Mouse (Mus musculus): ENCODE data around the gene Lrrc8d. TPM values are rescaled to one million over a fixed set of nuclear protein-coding genes. Genes with fewer than 3 reads are reported as not detected.

Lrrc8d gene
- polyA plus RNA-seq, 1 experiment from 2014 or later = 19.4 TPM

DNA sequence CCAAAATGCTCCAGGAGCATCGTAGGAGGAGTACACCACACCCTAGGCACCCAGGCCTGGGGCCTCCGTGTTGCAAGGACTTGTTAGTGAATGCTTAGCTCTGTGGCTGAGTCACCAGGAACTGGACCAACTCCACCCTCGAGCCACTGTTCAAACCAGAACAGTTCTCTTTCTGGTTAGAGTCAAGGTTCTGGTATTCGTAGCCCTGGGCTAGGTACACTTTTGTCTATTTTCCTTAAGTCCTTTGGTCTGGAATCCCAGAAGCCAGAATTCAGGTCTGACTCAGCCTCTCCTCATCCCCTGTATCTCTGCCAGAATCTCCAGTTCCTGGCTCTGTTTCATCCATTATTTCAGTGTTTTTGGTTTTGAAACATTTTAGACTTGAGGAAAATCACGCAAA, 79.6 kb downstream of the Lrrc8d start:
- Histone ChIP-seq H3K9ac (no peak overlapping the region), H3K4me1 (peaks cover 20% of the 10 kb centered on the region), H3K27ac (no peak overlapping the region), H3K27me3 (no peaks in the 10 kb centered on the region), H3K9me3 (no peaks in the 10 kb centered on the region), H3K4me3 (no peak overlapping the region), H3K4me2 (no peak overlapping the region), H3K36me3 (no peaks in the 10 kb centered on the region)
- ATAC-seq (ENCODE audit: insufficient number of reproducible peaks, insufficient read depth, low FRiP score, low TSS enrichment, low read depth) = no peak
- 68% methylated on average over 5 of the region's 5 CpGs for WGBS

DNA sequence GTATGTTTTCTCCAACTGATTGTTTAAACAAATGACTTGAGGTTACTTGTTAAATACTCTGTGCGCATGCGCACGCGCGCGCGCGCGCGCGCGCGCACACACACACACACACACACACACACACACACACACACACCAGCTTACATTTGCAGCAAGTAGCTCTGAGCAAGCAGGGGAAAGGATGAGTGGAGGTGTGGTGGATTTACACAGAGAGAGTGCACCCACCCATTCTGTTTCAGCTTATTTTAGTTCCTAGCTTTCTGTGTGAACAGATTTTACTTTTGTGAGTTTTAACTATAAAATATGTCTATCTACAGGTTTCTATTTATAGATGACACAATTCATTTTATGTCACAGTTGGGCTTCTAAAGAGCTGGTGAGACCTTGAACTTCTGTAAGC, 84.1 kb downstream of the Lrrc8d start:
- Histone ChIP-seq H3K27me3 (no peaks in the 10 kb centered on the region), H3K4me3 (no peak overlapping the region), H3K36me3 (no peaks in the 10 kb centered on the region), H3K27ac (no peak overlapping the region), H3K9me3 (no peaks in the 10 kb centered on the region), H3K4me1 (peaks cover 40% of the 10 kb centered on the region), H3K9ac (no peak overlapping the region), H3K4me2 (no peak overlapping the region)
- WGBS = over 99% methylated on average over 13 of the region's 13 CpGs
- ATAC-seq (ENCODE audit: insufficient number of reproducible peaks, insufficient read depth, low FRiP score, low TSS enrichment, low read depth) = no peak

DNA sequence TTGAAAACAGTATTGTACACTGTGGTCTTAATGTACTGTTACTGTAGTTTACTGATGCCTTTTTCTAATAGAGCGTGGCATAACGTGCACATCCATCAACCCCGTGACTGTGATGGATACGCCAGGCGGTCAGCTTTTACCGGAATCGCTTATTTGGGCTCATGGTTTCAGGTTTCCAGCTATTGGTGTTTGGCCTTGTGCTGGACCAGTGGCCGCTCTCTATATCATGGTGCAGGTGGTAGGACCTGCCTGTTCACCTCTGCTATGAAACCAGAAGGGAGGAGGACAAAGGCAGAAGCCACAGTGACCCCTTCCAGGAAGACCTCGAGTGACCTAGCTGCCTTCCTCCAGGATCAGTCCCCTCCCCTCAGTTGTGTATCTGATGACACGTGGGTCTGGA, 85.0 kb downstream of the Lrrc8d start:
- no peaks in the 10 kb centered on the region for H3K9me3 ChIP-seq
- no peak overlapping the region for H3K9ac ChIP-seq
- ATAC-seq (ENCODE audit: insufficient number of reproducible peaks, insufficient read depth, low FRiP score, low TSS enrichment, low read depth) = no peak

DNA sequence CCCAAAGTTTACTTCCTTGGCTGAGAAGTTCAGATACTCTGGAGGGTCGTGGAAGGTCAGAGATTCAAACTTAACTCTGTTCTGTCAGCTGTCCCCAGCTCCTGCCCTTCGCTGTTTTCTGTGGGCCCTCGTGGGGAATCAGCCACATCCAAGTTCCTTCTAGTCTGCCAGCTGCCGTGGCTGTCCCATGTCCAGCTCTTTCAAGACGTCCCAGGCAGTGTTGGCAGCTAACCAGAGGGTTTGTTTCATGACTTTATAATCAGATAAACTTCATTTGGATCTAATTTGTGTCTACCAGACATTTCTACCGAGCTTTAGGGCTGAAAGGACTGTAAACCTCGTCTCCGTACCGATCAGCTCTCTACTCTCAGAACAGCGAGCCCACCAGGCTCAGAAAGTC, 87.8 kb downstream of the Lrrc8d start:
- no peaks in the 10 kb centered on the region for H3K36me3 ChIP-seq
- H3K27ac ChIP-seq = peak overlapping the region; percentile 41
- H3K27me3 ChIP-seq = no peaks in the 10 kb centered on the region
- H3K4me1 ChIP-seq = peaks cover 58% of the 10 kb centered on the region
- no peak overlapping the region for H3K4me2 ChIP-seq
- H3K9ac ChIP-seq = 0 out of 2 replicates have a peak overlapping the region, but pooled peaks have one; percentile 6
- 32% methylated on average over 10 of the region's 10 CpGs for WGBS
- no peaks in the 10 kb centered on the region for H3K9me3 ChIP-seq
- no peak overlapping the region for H3K4me3 ChIP-seq
- ATAC-seq (ENCODE audit: insufficient number of reproducible peaks, insufficient read depth, low FRiP score, low TSS enrichment, low read depth) = no peak

More for the DNA sequence above, 85.0 kb downstream of the Lrrc8d start:
- no peak overlapping the region for H3K4me2 ChIP-seq
- no peaks in the 10 kb centered on the region for H3K36me3 ChIP-seq
- WGBS = 70% methylated on average over 10 of the region's 10 CpGs
- no peak overlapping the region for H3K4me3 ChIP-seq
- H3K27ac ChIP-seq = no peak overlapping the region
- peaks cover 39% of the 10 kb centered on the region for H3K4me1 ChIP-seq
- H3K27me3 ChIP-seq = no peaks in the 10 kb centered on the region

DNA sequence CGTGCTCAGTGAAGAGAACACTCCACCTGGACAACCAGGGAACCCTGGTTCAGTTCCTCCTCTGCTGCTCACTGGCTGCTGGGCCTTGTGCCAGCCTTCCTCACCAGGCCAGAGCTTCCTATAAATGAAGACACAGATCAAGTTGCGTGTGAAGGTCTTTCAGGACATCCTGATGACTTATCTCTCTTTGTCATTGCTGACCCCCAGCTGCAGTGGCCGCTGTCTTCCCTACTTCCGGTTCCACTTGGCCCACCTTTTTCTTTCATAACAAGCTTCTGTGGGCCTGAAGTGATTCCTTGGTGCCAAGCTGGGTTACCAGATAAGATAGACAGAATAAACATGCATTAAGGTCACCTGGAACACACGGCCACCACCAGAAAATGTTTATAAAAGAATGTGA, 90.0 kb downstream of the Lrrc8d start:
- Histone ChIP-seq H3K36me3 (no peaks in the 10 kb centered on the region), H3K27ac (peak overlapping the region; percentile 44; the same call in 1 of the 2 replicates), H3K4me3 (no peak overlapping the region), H3K27me3 (no peaks in the 10 kb centered on the region), H3K9me3 (no peaks in the 10 kb centered on the region), H3K4me2 (no peak overlapping the region), H3K9ac (no peak overlapping the region), H3K4me1 (peaks cover 70% of the 10 kb centered on the region)
- no peak for ATAC-seq (ENCODE audit: insufficient number of reproducible peaks, insufficient read depth, low FRiP score, low TSS enrichment, low read depth)
- 66% methylated on average over 5 of the region's 5 CpGs for WGBS

DNA sequence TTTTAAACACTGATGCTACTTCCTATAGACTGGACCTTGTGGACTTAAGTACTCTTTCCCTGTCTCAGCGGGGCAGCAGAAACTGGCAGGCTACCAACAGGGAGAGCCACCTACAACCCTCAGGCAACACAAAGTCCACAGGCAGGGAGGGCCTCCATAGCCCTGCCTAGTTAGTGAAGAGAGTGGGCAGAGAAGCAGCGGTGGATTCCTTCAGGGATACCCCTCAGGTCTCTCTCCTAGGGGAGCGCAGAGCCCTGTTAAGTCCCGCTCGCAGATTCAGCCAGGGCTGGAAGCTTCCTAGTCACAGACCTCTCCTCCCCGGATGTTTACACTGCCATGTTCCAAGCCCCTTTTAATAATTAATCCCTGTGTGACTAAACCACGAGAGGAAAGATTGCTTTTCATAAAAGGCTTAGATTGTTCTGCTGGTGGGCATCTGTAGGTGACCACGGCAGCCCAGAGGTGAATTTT, 92.6 kb downstream of the Lrrc8d start:
- no peaks in the 10 kb centered on the region for H3K36me3 ChIP-seq
- peak overlapping the region; percentile 79 for H3K27ac ChIP-seq
- WGBS = 20% methylated on average over 8 of the region's 8 CpGs
- H3K4me1 ChIP-seq = peaks cover 47% of the 10 kb centered on the region
- H3K4me3 ChIP-seq = no peak overlapping the region
- ATAC-seq (ENCODE audit: insufficient number of reproducible peaks, insufficient read depth, low FRiP score, low TSS enrichment, low read depth) = no peak
- no peaks in the 10 kb centered on the region for H3K27me3 ChIP-seq
- H3K9me3 ChIP-seq = no peaks in the 10 kb centered on the region
- H3K4me2 ChIP-seq = peak overlapping the region; percentile 37
- 0 out of 2 replicates have a peak overlapping the region, but pooled peaks have one; percentile 27 for H3K9ac ChIP-seq

DNA sequence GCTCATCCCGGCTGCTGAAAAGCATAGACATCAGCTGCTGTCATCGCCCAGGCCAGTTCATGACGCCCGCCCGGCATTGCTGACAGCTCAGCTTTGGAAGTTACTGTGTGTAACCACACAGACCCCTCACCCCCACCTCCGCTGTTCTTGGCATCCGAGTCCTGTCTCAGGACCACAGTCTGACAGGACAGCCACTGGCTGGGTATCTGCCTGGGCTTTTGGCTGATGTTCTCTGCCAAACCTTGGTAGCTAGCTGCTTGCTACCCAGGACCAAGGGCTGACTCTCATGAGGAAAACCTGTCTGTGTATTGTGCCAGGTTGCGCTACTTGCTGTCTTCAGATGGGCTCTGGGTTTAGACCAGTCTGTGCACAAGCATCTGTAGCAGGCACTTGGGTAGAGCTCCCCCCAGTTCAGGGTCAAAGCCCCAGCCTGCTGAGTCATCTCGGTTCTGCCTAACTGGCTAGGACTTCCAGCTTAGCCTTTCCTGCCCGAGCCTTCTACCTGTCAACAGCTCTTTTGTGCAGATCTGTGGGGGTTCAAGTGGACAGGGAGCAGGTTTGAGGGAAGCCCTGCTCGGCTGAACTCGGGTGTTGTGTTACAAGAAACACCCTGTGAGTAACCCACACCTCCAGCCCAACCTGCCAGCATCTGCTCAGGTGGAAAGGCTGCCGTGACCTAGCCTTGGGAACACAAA, 93.2 kb downstream of the Lrrc8d start:
- H3K27ac ChIP-seq = peak overlapping the region; percentile 79
- no peak overlapping the region for H3K4me3 ChIP-seq
- peak overlapping the region; percentile 37 for H3K4me2 ChIP-seq
- H3K27me3 ChIP-seq = no peaks in the 10 kb centered on the region
- 0 out of 2 replicates have a peak overlapping the region, but pooled peaks have one; percentile 27 for H3K9ac ChIP-seq
- no peaks in the 10 kb centered on the region for H3K9me3 ChIP-seq
- ATAC-seq (ENCODE audit: insufficient number of reproducible peaks, insufficient read depth, low FRiP score, low TSS enrichment, low read depth) = peak; percentile 59
- 30% methylated on average over 13 of the region's 13 CpGs for WGBS
- peaks cover 41% of the 10 kb centered on the region for H3K4me1 ChIP-seq
- H3K36me3 ChIP-seq = 0 out of 2 replicates have a peak, but pooled peaks cover 3% of the 10 kb centered on the region

DNA sequence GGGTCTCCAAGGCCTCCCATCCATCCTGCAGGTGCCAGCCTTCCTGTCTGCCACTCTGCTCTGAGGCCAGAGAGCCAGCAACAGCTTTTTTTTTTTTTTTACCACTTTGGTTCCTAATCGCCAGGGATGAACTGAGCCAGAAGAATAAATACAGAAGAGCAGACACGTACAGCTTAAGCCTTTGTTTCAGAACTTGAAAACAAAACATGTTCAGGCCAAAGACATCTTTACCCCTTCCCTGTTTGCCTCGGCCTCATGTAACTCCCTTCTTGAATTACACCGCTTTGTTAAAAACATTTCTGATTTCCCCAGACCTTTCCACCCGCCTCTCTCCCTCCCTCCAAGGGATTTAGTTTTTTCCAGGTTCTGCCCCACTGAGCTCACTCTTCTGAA, 93.8 kb downstream of the Lrrc8d start:
- Histone ChIP-seq H3K4me1 (peaks cover 35% of the 10 kb centered on the region), H3K9ac (no peak overlapping the region), H3K9me3 (no peaks in the 10 kb centered on the region), H3K27me3 (no peaks in the 10 kb centered on the region), H3K27ac (peak overlapping the region; percentile 79), H3K4me2 (peak overlapping the region; percentile 27; the same call in 1 of the 2 replicates), H3K4me3 (no peak overlapping the region), H3K36me3 (0 out of 2 replicates have a peak, but pooled peaks cover 3% of the 10 kb centered on the region)
- 0 out of 2 replicates have a peak, but pooled peaks have one; percentile 22 for ATAC-seq (ENCODE audit: insufficient number of reproducible peaks, insufficient read depth, low FRiP score, low TSS enrichment, low read depth)
- WGBS = 31% methylated on average over 5 of the region's 5 CpGs

DNA sequence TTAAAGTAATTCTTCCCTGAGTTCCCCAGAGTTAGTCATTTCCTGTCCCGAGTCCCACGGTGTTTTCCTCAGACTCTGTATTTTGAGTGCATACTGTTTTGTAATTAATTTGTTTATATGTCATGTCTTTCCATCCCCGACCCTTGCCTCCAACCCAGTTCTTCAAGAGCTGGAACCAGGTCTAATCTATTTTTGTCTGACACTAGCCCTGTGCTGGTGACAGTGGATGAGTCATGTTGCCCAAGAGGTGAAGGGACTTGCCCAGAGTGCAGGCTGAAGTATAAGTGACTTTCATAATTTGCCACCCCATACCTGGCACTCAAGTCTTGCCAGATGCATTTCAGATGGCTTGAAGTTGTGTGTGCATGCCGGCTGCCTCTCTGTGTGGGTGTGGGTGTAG, 98.7 kb downstream of the Lrrc8d start:
- 80% methylated on average over 4 of the region's 4 CpGs for WGBS
- no peak overlapping the region for H3K4me2 ChIP-seq
- H3K9me3 ChIP-seq = no peaks in the 10 kb centered on the region
- no peak for ATAC-seq (ENCODE audit: insufficient number of reproducible peaks, insufficient read depth, low FRiP score, low TSS enrichment, low read depth)
- 0 out of 2 replicates have a peak, but pooled peaks cover 3% of the 10 kb centered on the region for H3K36me3 ChIP-seq
- no peaks in the 10 kb centered on the region for H3K27me3 ChIP-seq
- H3K4me1 ChIP-seq = peaks cover 20% of the 10 kb centered on the region
- no peak overlapping the region for H3K4me3 ChIP-seq
- H3K9ac ChIP-seq = no peak overlapping the region
- no peak overlapping the region for H3K27ac ChIP-seq

DNA sequence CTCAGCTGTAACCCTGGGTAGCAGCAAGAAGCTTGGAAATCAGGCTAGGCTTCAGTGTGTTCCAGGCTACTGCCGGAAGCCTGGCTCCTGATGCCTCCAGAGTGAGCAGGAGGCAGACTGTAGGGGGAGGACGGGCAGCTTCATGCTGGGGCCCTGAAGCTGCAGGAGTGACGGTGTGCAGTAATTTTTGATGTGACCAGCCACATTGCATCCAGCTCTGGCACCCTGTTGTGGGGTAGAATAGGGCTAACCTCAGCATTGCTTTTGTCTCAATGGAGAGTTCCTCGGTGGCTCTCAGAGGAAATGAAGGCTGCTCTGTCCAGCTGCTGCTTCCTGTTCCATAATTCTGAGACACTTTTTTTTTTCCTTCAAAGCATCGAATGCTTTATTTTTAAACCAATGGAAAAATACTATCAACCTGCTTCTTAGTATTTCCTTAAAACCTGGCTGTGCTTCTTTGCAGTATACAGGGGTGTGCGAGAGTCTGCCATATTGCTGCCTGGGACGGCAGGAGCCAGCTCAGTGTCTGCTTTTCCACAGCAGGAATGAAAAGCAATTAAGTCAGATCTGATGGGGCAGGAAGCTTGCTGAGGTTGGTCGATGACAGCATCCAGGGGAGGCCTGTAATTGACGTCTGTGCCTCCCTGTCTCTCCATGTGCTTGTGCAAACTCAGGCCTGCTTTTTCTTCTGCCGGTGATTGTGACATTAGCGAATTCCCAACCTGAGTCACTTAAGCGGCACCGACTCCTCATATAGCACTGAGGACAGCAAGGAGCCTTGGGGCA, 100.3 kb downstream of the Lrrc8d start:
- 0 out of 2 replicates have a peak, but pooled peaks have one; percentile 26 for ATAC-seq (ENCODE audit: insufficient number of reproducible peaks, insufficient read depth, low FRiP score, low TSS enrichment, low read depth)
- peaks cover 16% of the 10 kb centered on the region for H3K4me1 ChIP-seq
- H3K27me3 ChIP-seq = no peaks in the 10 kb centered on the region
- no peaks in the 10 kb centered on the region for H3K9me3 ChIP-seq
- H3K36me3 ChIP-seq = 0 out of 2 replicates have a peak, but pooled peaks cover 3% of the 10 kb centered on the region
- H3K9ac ChIP-seq = no peak overlapping the region
- WGBS = 26% methylated on average over 13 of the region's 13 CpGs
- no peak overlapping the region for H3K4me3 ChIP-seq
- no peak overlapping the region for H3K4me2 ChIP-seq
- peak overlapping the region; percentile 39 for H3K27ac ChIP-seq

DNA sequence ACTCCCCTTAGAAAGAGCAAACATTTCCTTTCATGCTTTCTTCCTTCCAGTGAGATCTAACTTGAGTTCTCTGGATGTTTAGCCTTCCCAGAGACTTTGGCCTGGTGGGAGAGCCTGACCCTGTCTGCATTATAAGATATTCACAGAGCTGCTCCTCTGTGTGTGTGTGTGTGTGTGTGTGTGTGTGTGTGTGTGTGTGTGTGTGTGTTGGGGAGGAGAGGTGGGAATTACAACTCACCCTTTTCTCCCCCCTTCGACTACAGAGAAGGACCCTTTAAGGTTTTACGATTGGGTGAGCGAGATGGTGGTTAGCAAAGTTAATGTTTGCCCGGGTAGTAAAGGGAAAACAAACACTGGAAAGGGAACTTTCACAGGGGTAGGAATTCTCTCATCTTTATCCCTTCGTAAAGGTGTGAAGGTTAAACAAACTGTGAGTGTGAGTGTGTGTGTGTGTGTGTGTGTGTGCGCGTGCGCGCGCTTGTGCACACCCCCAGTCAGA, 101.3 kb downstream of the Lrrc8d start:
- no peaks in the 10 kb centered on the region for H3K9me3 ChIP-seq
- H3K4me1 ChIP-seq = peaks cover 16% of the 10 kb centered on the region
- H3K27me3 ChIP-seq = no peaks in the 10 kb centered on the region
- no peak overlapping the region for H3K27ac ChIP-seq
- H3K4me2 ChIP-seq = no peak overlapping the region
- no peak overlapping the region for H3K4me3 ChIP-seq
- WGBS = 82% methylated on average over 10 of the region's 10 CpGs
- H3K36me3 ChIP-seq = 0 out of 2 replicates have a peak, but pooled peaks cover 3% of the 10 kb centered on the region
- ATAC-seq (ENCODE audit: insufficient number of reproducible peaks, insufficient read depth, low FRiP score, low TSS enrichment, low read depth) = no peak
- no peak overlapping the region for H3K9ac ChIP-seq

Measured in embryonic facial prominence, embryonic 13.5 days (tissue).